Mouse (Mus musculus) neural tube, embryonic 12.5 days (tissue): ENCODE measurements at regions not wholly inside any gene's neighbourhood (a gene's known extent, or its start where the extent isn't known, plus 50 kb on each side); places are given as distances from the start of the nearest gene placed in this dataset.

Experiments used
- ATAC-seq: fragments of 200-750 bp; cut with Nextera tagmentation; 2 replicates; pipeline ENCODE4 v1.8.0; 2017; ENCODE audit warnings: low read depth, mild to moderate bottlenecking, moderate TSS enrichment, moderate library complexity; ENCODE audit not compliant: low FRiP score
- H3K27ac ChIP-seq: fragments of 300-500 bp; sonication (generic); 2 replicates; pipeline ENCODE4 v1.5.1; 2016
- H3K27me3 ChIP-seq: fragments of 300-500 bp; sonication (generic); replicated peaks from 2 replicates; pipeline ENCODE4 v1.6.1; 2016; ENCODE audit warnings: mild to moderate bottlenecking
- H3K36me3 ChIP-seq: fragments of 300-500 bp; sonication (generic); 2 replicates; pipeline ENCODE4 v1.6.1; 2016; ENCODE audit warnings: mild to moderate bottlenecking
- H3K4me1 ChIP-seq: fragments of 300-500 bp; sonication (generic); 2 replicates; pipeline ENCODE4 v1.6.1; 2016
- H3K4me2 ChIP-seq: fragments of 300-500 bp; sonication (generic); replicated peaks from 2 replicates; pipeline ENCODE4 v1.6.1; 2016; ENCODE audit warnings: mild to moderate bottlenecking
- H3K4me3 ChIP-seq: fragments of 300-500 bp; sonication (generic); 2 replicates; pipeline ENCODE4 v1.5.1; 2016
- H3K9ac ChIP-seq: fragments of 300-500 bp; sonication (generic); 2 replicates; pipeline ENCODE4 v1.6.1; 2016; ENCODE audit warnings: mild to moderate bottlenecking
- H3K9me3 ChIP-seq: fragments of 300-500 bp; sonication (generic); 2 replicates; pipeline ENCODE4 v1.6.1; 2016; ENCODE audit warnings: mild to moderate bottlenecking
- WGBS: fragments of 180-500 bp; shearing (Covaris S2); methylation state at CpG from one replicate; pipeline ENCODE4 v1.1.7; 2016; 5-methylcytosine and 5-hydroxymethylcytosine counted together

GRCm38 (mm10) chr10:19154041-19154440 lies 138.6 kb upstream of the Tnfaip3 start:
- Histone ChIP-seq H3K4me1 (no peaks in the 10 kb centered on the region), H3K9ac (no peak overlapping the region), H3K36me3 (no peaks in the 10 kb centered on the region), H3K27ac (no peak overlapping the region), H3K4me3 (no peak overlapping the region), H3K4me2 (no peak overlapping the region), H3K27me3 (no peaks in the 10 kb centered on the region), H3K9me3 (no peaks in the 10 kb centered on the region)
- no peak for ATAC-seq

GRCm38 (mm10) chr10:19152773-19153172 lies 137.3 kb upstream of the Tnfaip3 start:
- no peak for ATAC-seq
- H3K36me3 ChIP-seq = no peaks in the 10 kb centered on the region
- H3K27me3 ChIP-seq = no peaks in the 10 kb centered on the region
- H3K4me3 ChIP-seq = no peak overlapping the region
- no peak overlapping the region for H3K27ac ChIP-seq
- H3K9me3 ChIP-seq = no peaks in the 10 kb centered on the region
- no peak overlapping the region for H3K9ac ChIP-seq
- 67% methylated on average over 5 of the region's 5 CpGs for WGBS
- H3K4me2 ChIP-seq = no peak overlapping the region
- no peaks in the 10 kb centered on the region for H3K4me1 ChIP-seq

GRCm38 (mm10) chr10:19150766-19151165 lies 135.3 kb upstream of the Tnfaip3 start:
- H3K27ac ChIP-seq = no peak overlapping the region
- no peak overlapping the region for H3K9ac ChIP-seq
- no peak for ATAC-seq
- no peaks in the 10 kb centered on the region for H3K4me1 ChIP-seq
- 96% methylated on average over 1 of the region's 1 CpGs for WGBS
- H3K9me3 ChIP-seq = no peaks in the 10 kb centered on the region
- no peaks in the 10 kb centered on the region for H3K27me3 ChIP-seq
- no peak overlapping the region for H3K4me3 ChIP-seq
- no peak overlapping the region for H3K4me2 ChIP-seq
- H3K36me3 ChIP-seq = no peaks in the 10 kb centered on the region

GRCm38 (mm10) chr10:19150005-19150404 lies 134.5 kb upstream of the Tnfaip3 start:
- Histone ChIP-seq H3K9ac (no peak overlapping the region), H3K36me3 (no peaks in the 10 kb centered on the region), H3K4me3 (no peak overlapping the region), H3K9me3 (no peaks in the 10 kb centered on the region), H3K27ac (no peak overlapping the region), H3K4me2 (no peak overlapping the region), H3K4me1 (no peaks in the 10 kb centered on the region), H3K27me3 (no peaks in the 10 kb centered on the region)
- WGBS = 32% methylated on average over 3 of the region's 3 CpGs
- ATAC-seq = no peak

- Histone ChIP-seq H3K9ac (no peak overlapping the region), H3K4me1 (no peaks in the 10 kb centered on the region), H3K27me3 (no peaks in the 10 kb centered on the region), H3K36me3 (no peaks in the 10 kb centered on the region), H3K27ac (no peak overlapping the region), H3K9me3 (no peaks in the 10 kb centered on the region), H3K4me3 (no peak overlapping the region), H3K4me2 (no peak overlapping the region)
- ATAC-seq = no peak
- WGBS = 80% methylated on average over 4 of the region's 4 CpGs
Measured at GRCm38 (mm10) chr10:19149196-19149869, 133.9 kb upstream of the Tnfaip3 start.

- no peak overlapping the region for H3K4me3 ChIP-seq
- no peaks in the 10 kb centered on the region for H3K9me3 ChIP-seq
- H3K4me2 ChIP-seq = no peak overlapping the region
- ATAC-seq = no peak
- WGBS = 92% methylated on average over 3 of the region's 3 CpGs
- H3K4me1 ChIP-seq = no peaks in the 10 kb centered on the region
- H3K9ac ChIP-seq = no peak overlapping the region
- H3K36me3 ChIP-seq = no peaks in the 10 kb centered on the region
- no peaks in the 10 kb centered on the region for H3K27me3 ChIP-seq
- no peak overlapping the region for H3K27ac ChIP-seq
Measured at GRCm38 (mm10) chr10:19141481-19141880, 126.0 kb upstream of the Tnfaip3 start.

GRCm38 (mm10) chr10:19140628-19141027 lies 125.2 kb upstream of the Tnfaip3 start:
- H3K4me2 ChIP-seq = no peak overlapping the region
- 84% methylated on average over 5 of the region's 5 CpGs for WGBS
- no peak for ATAC-seq

GRCm38 (mm10) chr10:19139234-19139633 lies 123.8 kb upstream of the Tnfaip3 start:
- Histone ChIP-seq H3K27me3 (no peaks in the 10 kb centered on the region), H3K9ac (no peak overlapping the region), H3K4me3 (no peak overlapping the region), H3K36me3 (no peaks in the 10 kb centered on the region), H3K9me3 (no peaks in the 10 kb centered on the region), H3K4me2 (no peak overlapping the region), H3K4me1 (no peaks in the 10 kb centered on the region), H3K27ac (no peak overlapping the region)
- WGBS = 87% methylated on average over 2 of the region's 2 CpGs
- ATAC-seq = no peak

More at GRCm38 (mm10) chr10:19140628-19141027, 125.2 kb upstream of the Tnfaip3 start:
- Histone ChIP-seq H3K36me3 (no peaks in the 10 kb centered on the region), H3K4me3 (no peak overlapping the region), H3K4me1 (no peaks in the 10 kb centered on the region), H3K9me3 (no peaks in the 10 kb centered on the region), H3K27ac (no peak overlapping the region), H3K27me3 (no peaks in the 10 kb centered on the region), H3K9ac (no peak overlapping the region)

- H3K9me3 ChIP-seq = no peaks in the 10 kb centered on the region
- 80% methylated on average over 1 of the region's 1 CpGs for WGBS
- H3K4me3 ChIP-seq = no peak overlapping the region
Measured at GRCm38 (mm10) chr10:19138258-19138657, 122.8 kb upstream of the Tnfaip3 start.

GRCm38 (mm10) chr10:19127581-19128291 lies 112.3 kb upstream of the Tnfaip3 start:
- ATAC-seq = no peak
- no peak overlapping the region for H3K9ac ChIP-seq
- H3K27ac ChIP-seq = no peak overlapping the region
- no peaks in the 10 kb centered on the region for H3K27me3 ChIP-seq
- H3K4me1 ChIP-seq = no peaks in the 10 kb centered on the region
- H3K4me3 ChIP-seq = no peak overlapping the region
- WGBS = 65% methylated on average over 4 of the region's 4 CpGs
- H3K9me3 ChIP-seq = no peaks in the 10 kb centered on the region
- no peaks in the 10 kb centered on the region for H3K36me3 ChIP-seq
- H3K4me2 ChIP-seq = no peak overlapping the region

More at GRCm38 (mm10) chr10:19138258-19138657, 122.8 kb upstream of the Tnfaip3 start:
- no peak overlapping the region for H3K4me2 ChIP-seq
- no peak overlapping the region for H3K9ac ChIP-seq
- no peak overlapping the region for H3K27ac ChIP-seq
- ATAC-seq = no peak
- H3K4me1 ChIP-seq = no peaks in the 10 kb centered on the region
- H3K27me3 ChIP-seq = no peaks in the 10 kb centered on the region
- no peaks in the 10 kb centered on the region for H3K36me3 ChIP-seq

GRCm38 (mm10) chr10:19126922-19127321 lies 111.5 kb upstream of the Tnfaip3 start:
- H3K27ac ChIP-seq = no peak overlapping the region
- ATAC-seq = no peak
- no peak overlapping the region for H3K4me2 ChIP-seq
- no peaks in the 10 kb centered on the region for H3K4me1 ChIP-seq
- no peak overlapping the region for H3K4me3 ChIP-seq
- no peaks in the 10 kb centered on the region for H3K27me3 ChIP-seq
- 67% methylated on average over 2 of the region's 2 CpGs for WGBS
- no peaks in the 10 kb centered on the region for H3K36me3 ChIP-seq
- H3K9me3 ChIP-seq = no peaks in the 10 kb centered on the region
- H3K9ac ChIP-seq = no peak overlapping the region

- Histone ChIP-seq H3K27me3 (no peaks in the 10 kb centered on the region), H3K27ac (no peak overlapping the region), H3K4me3 (no peak overlapping the region), H3K9me3 (no peaks in the 10 kb centered on the region), H3K9ac (no peak overlapping the region), H3K36me3 (no peaks in the 10 kb centered on the region), H3K4me2 (no peak overlapping the region), H3K4me1 (no peaks in the 10 kb centered on the region)
- 82% methylated on average over 4 of the region's 4 CpGs for WGBS
- ATAC-seq = no peak
Measured at GRCm38 (mm10) chr10:19126438-19126837, 111.0 kb upstream of the Tnfaip3 start.

GRCm38 (mm10) chr10:19123691-19124090 lies 108.2 kb upstream of the Tnfaip3 start:
- Histone ChIP-seq H3K4me1 (no peaks in the 10 kb centered on the region), H3K4me3 (no peak overlapping the region), H3K9me3 (no peaks in the 10 kb centered on the region), H3K36me3 (no peaks in the 10 kb centered on the region), H3K9ac (no peak overlapping the region), H3K4me2 (no peak overlapping the region), H3K27me3 (no peaks in the 10 kb centered on the region), H3K27ac (no peak overlapping the region)
- no peak for ATAC-seq
- 58% methylated on average over 7 of the region's 7 CpGs for WGBS
